Comparison of ENCODE assay signal across 8 mouse cellular contexts in the genomic region with DNA sequence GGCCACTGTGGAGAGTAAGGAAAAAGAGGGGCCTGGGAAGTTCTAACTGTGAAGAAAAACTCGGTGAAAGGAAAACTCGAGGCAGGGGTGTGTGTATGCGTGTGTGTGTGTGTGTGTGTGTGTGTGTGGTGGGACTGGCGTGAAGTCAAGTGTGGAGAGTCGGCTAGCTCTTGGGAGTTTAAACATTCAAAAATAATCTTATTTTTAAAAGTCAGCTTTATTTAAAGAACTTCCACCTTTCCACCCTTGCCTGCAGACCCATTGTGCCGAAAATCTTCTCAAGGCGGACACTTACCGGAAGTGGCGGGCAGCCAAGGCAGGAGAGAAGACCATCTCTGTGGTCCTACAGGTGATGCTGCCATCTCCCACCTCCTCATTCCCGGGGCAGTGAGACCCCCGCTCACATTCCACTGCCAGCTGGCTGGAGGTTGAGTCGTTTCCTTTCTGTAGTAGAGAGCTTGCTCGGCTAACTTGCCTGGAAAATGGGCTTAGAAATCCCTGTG. TPM values are rescaled to one million over a fixed set of nuclear protein-coding genes. Genes with fewer than 3 reads are reported as not detected.
A peak's percentile ranks its signal among the peaks of the same experiment; 100 is the strongest.
DNase-seq lines count a peak whose midpoint lies in the region; ATAC-seq and TF ChIP-seq lines count a peak whose summit lies in the region.

No protein-coding gene starts in this region.

- peak overlapping the region; percentile 80 for H3K4me3 ChIP-seq in heart, adult 2 months
- H3K4me3 ChIP-seq in forebrain, embryonic 14.5 days (ENCODE audit: low read depth, low read length), result peak overlapping the region; percentile 81
- peak overlapping the region; percentile 89 for H3K4me3 ChIP-seq in liver, embryonic 15.5 days (replicated peaks)

- TF ChIP-seq CTCF in heart, adult 2 months (IDR thresholded peaks at IDR 0.05), result no peak

- TF ChIP-seq POLR2A in heart, adult 2 months (IDR thresholded peaks at IDR 0.05; ENCODE audit: insufficient read depth, low read depth, low read length), result no peak

- no peaks in the 10 kb centered on the region for H3K36me3 ChIP-seq in heart, adult 2 months (ENCODE audit: control insufficient read depth, insufficient read depth, low read length)
- peaks cover 16% of the 10 kb centered on the region for H3K36me3 ChIP-seq in forebrain, embryonic 14.5 days (ENCODE audit: control insufficient read depth, insufficient read depth, low read length)
- peaks cover 29% of the 10 kb centered on the region for H3K36me3 ChIP-seq in liver, embryonic 15.5 days (replicated peaks)

- no peaks in the 10 kb centered on the region for H3K27me3 ChIP-seq in heart, adult 2 months (ENCODE audit: control insufficient read depth, insufficient read depth, low read length)
- no peaks in the 10 kb centered on the region for H3K27me3 ChIP-seq in forebrain, embryonic 14.5 days (replicated peaks; ENCODE audit: control insufficient read depth, insufficient read depth, low read length)
- no peaks in the 10 kb centered on the region for H3K27me3 ChIP-seq in liver, embryonic 15.5 days

- H3K9me3 ChIP-seq in forebrain, embryonic 14.5 days (replicated peaks; ENCODE audit: control insufficient read depth, low read length), result no peaks in the 10 kb centered on the region
- H3K9me3 ChIP-seq in liver, embryonic 15.5 days (replicated peaks), result no peaks in the 10 kb centered on the region

- no peak for TF ChIP-seq EP300 in heart, adult 2 months (IDR thresholded peaks at IDR 0.05; ENCODE audit: insufficient read depth, low read depth, low read length)

- 14% methylated on average over 13 of the region's 13 CpGs for WGBS in heart, adult 2 months
- WGBS in forebrain, embryonic 14.5 days, result 23% methylated on average over 13 of the region's 13 CpGs
- 23% methylated on average over 13 of the region's 13 CpGs for WGBS in liver, embryonic 15.5 days (ENCODE audit: insufficient replicate concordance)

- 0 out of 2 replicates have a peak, but pooled peaks cover 1% of the 10 kb centered on the region for H3K79me2 ChIP-seq in heart, adult 2 months (replicated peaks; ENCODE audit: control insufficient read depth, insufficient read depth, low read length)

- H3K4me1 ChIP-seq in heart, adult 2 months (ENCODE audit: control insufficient read depth, insufficient read depth, low read length), result no peaks in the 10 kb centered on the region
- peaks cover 8% of the 10 kb centered on the region for H3K4me1 ChIP-seq in forebrain, embryonic 14.5 days (ENCODE audit: control insufficient read depth, insufficient read depth, low read length)
- H3K4me1 ChIP-seq in liver, embryonic 15.5 days (replicated peaks), result peaks cover 31% of the 10 kb centered on the region

- ATAC-seq in forebrain, embryonic 14.5 days, result no peak; the same call in 1 of the 2 replicates
- ATAC-seq in liver, embryonic 15.5 days (ENCODE audit: insufficient read depth), result no peak

- no peak for DNase-seq in heart, adult 2 months
- no peak for DNase-seq in heart, postnatal 4 days
- DNase-seq in A20 (ENCODE audit: low read depth, low spot score), result peak; percentile 44
- no peak for DNase-seq in forebrain, embryonic 14.5 days (ENCODE audit: low spot score)
- no peak for DNase-seq in adrenal gland, postnatal 10 days
- no peak for DNase-seq in ovary, postnatal 14 days (ENCODE audit: low spot score)
- DNase-seq in layer of hippocampus, postnatal 10 days (ENCODE audit: low spot score in 2 of 2), result no peak

- intact Hi-C loops in heart, adult 2 months (cut with DNase I), result loop anchor here (1.0 to 5.0 kb wide), 2 partner anchors 17 to 230 kb away; a partner anchor contains a TSS

- peak overlapping the region; percentile 56 for H3K4me2 ChIP-seq in forebrain, embryonic 14.5 days (ENCODE audit: low read length)
- H3K4me2 ChIP-seq in liver, embryonic 15.5 days, result peak overlapping the region; percentile 82

- H3K27ac ChIP-seq in heart, adult 2 months, result no peak overlapping the region; the same call in 1 of the 2 replicates
- no peak overlapping the region for H3K27ac ChIP-seq in forebrain, embryonic 14.5 days (ENCODE audit: low read depth, low read length)
- peak overlapping the region; percentile 72 for H3K27ac ChIP-seq in liver, embryonic 15.5 days (replicated peaks)

- H3K9ac ChIP-seq in heart, adult 2 months (ENCODE audit: low read depth, low read length), result peak overlapping the region; percentile 93
- peak overlapping the region; percentile 79 for H3K9ac ChIP-seq in forebrain, embryonic 14.5 days (ENCODE audit: low read length)
- H3K9ac ChIP-seq in liver, embryonic 15.5 days, result peak overlapping the region; percentile 93

RNA-seq across cellular contexts. Expression of a gene that starts 1.5 kb away (rescaled TPM):
- total RNA-seq in heart, adult 2 months (2021), result 10 to 100 TPM; 25.0 to 25.6 TPM
- polyA plus RNA-seq in heart, adult 2 months (2012; rRNA removed), result 21.8 and 25.5 TPM in 2 replicates
- total RNA-seq in heart, postnatal 4 days (2021), result 10 to 100 TPM; 42.0 to 43.9 TPM
- 65.1 and 66.6 TPM in 2 replicates for polyA plus RNA-seq in forebrain, embryonic 14.5 days (2014; fragmentation: Nextera tagmentation; extraction: Ambion mirVana)
- 41.1 and 48.9 TPM in 2 replicates for polyA plus RNA-seq in liver, embryonic 15.5 days (2015; fragmentation: Nextera tagmentation; extraction: Ambion mirVana)
- 10 to 100 TPM; 37.4 to 48.6 TPM for total RNA-seq in adrenal gland, postnatal 10 days (2021)
- 10 to 100 TPM; 37.8 to 39.7 TPM for total RNA-seq in layer of hippocampus, postnatal 10 days (2021)

RNA-seq across cellular contexts. Expression of a gene that starts 1.7 kb away (rescaled TPM):
- not detected for total RNA-seq in heart, adult 2 months (2021)
- polyA plus RNA-seq in heart, adult 2 months (2012; rRNA removed), result not detected in 2 replicates
- not detected for total RNA-seq in heart, postnatal 4 days (2021)
- 0.28 TPM in 1 of 2 replicates, not detected in the other for polyA plus RNA-seq in forebrain, embryonic 14.5 days (2014; fragmentation: Nextera tagmentation; extraction: Ambion mirVana)
- polyA plus RNA-seq in liver, embryonic 15.5 days (2015; fragmentation: Nextera tagmentation; extraction: Ambion mirVana), result not detected in 2 replicates
- total RNA-seq in adrenal gland, postnatal 10 days (2021), result not detected
- not detected for total RNA-seq in layer of hippocampus, postnatal 10 days (2021)

RNA-seq across cellular contexts. Expression of a gene that starts 17.1 kb away (rescaled TPM):
- total RNA-seq in heart, adult 2 months (2021), result 10 to 100 TPM; 16.1 to 17.4 TPM
- 12.9 and 20.7 TPM in 2 replicates for polyA plus RNA-seq in heart, adult 2 months (2012; rRNA removed)
- 10 to 100 TPM; 16.7 to 17.2 TPM for total RNA-seq in heart, postnatal 4 days (2021)
- polyA plus RNA-seq in forebrain, embryonic 14.5 days (2014; fragmentation: Nextera tagmentation; extraction: Ambion mirVana), result 19.5 and 25.1 TPM in 2 replicates
- 1.6 and 2.0 TPM in 2 replicates for polyA plus RNA-seq in liver, embryonic 15.5 days (2015; fragmentation: Nextera tagmentation; extraction: Ambion mirVana)
- 10 to 100 TPM; 17.6 to 23.3 TPM for total RNA-seq in adrenal gland, postnatal 10 days (2021)
- 100 to 1,000 TPM in 1 of 2 experiments, 10 to 100 TPM in 1; 98.5 to 101 TPM for total RNA-seq in layer of hippocampus, postnatal 10 days (2021)

RNA-seq across cellular contexts. Expression of a gene that starts 35.3 kb away (rescaled TPM):
- not detected for total RNA-seq in heart, adult 2 months (2021)
- 0.04 TPM in 1 of 2 replicates, not detected in the other for polyA plus RNA-seq in heart, adult 2 months (2012; rRNA removed)
- not detected for total RNA-seq in heart, postnatal 4 days (2021)
- polyA plus RNA-seq in forebrain, embryonic 14.5 days (2014; fragmentation: Nextera tagmentation; extraction: Ambion mirVana), result 0.20 and 0.45 TPM in 2 replicates
- polyA plus RNA-seq in liver, embryonic 15.5 days (2015; fragmentation: Nextera tagmentation; extraction: Ambion mirVana), result not detected in 2 replicates
- not detected for total RNA-seq in adrenal gland, postnatal 10 days (2021)
- not detected for total RNA-seq in layer of hippocampus, postnatal 10 days (2021)

RNA-seq across cellular contexts. Expression of a gene that starts 39.8 kb away (rescaled TPM):
- 10 to 100 TPM; 53.2 to 65.2 TPM for total RNA-seq in heart, adult 2 months (2021)
- 50.4 and 57.3 TPM in 2 replicates for polyA plus RNA-seq in heart, adult 2 months (2012; rRNA removed)
- total RNA-seq in heart, postnatal 4 days (2021), result 10 to 100 TPM; 15.9 to 16.9 TPM
- polyA plus RNA-seq in forebrain, embryonic 14.5 days (2014; fragmentation: Nextera tagmentation; extraction: Ambion mirVana), result 22.6 and 23.2 TPM in 2 replicates
- polyA plus RNA-seq in liver, embryonic 15.5 days (2015; fragmentation: Nextera tagmentation; extraction: Ambion mirVana), result 27.1 and 28.9 TPM in 2 replicates
- total RNA-seq in adrenal gland, postnatal 10 days (2021), result 10 to 100 TPM; 20.0 to 23.1 TPM
- total RNA-seq in layer of hippocampus, postnatal 10 days (2021), result 1 to 10 TPM; 7.7 to 8.7 TPM

Comparison
In these comparisons a context has a peak if more than half of its experiments do, and no peak if none do; other contexts are left out.
1. RNA of a gene that starts 17.1 kb away (total RNA-seq): 98.5 to 101 TPM in layer of hippocampus, postnatal 10 days; 17.6 to 23.3 TPM in adrenal gland, postnatal 10 days, 16.1 to 17.4 TPM in heart, adult 2 months and 16.7 to 17.2 TPM in heart, postnatal 4 days; every median in the first group is over 4 times any median in the second.
2. Peak in every context shown above with its lines, with median percentiles within 50 percentile points of each other: H3K4me3 ChIP-seq and H3K9ac ChIP-seq.